Mouse (Mus musculus) megakaryocyte-erythroid progenitor cell, adult 5-6 weeks (primary cell): ENCODE measurements at regions not wholly inside any gene's neighbourhood (a gene's known extent, or its start where the extent isn't known, plus 50 kb on each side); places are given as distances from the start of the nearest gene placed in this dataset.
"Not testable (repeated sequence)": the region's sequence is repeated elsewhere in the genome, so short reads cannot be mapped to it uniquely, and the experiment has no call there.

Experiments used
- ATAC-seq: replicated peaks from 2 replicates; pipeline ENCODE4 v1.8.0; 2016; ENCODE audit warnings: mild to moderate bottlenecking, inconsistent platforms; ENCODE audit not compliant: severe bottlenecking, poor library complexity, low FRiP score, low TSS enrichment

DNA sequence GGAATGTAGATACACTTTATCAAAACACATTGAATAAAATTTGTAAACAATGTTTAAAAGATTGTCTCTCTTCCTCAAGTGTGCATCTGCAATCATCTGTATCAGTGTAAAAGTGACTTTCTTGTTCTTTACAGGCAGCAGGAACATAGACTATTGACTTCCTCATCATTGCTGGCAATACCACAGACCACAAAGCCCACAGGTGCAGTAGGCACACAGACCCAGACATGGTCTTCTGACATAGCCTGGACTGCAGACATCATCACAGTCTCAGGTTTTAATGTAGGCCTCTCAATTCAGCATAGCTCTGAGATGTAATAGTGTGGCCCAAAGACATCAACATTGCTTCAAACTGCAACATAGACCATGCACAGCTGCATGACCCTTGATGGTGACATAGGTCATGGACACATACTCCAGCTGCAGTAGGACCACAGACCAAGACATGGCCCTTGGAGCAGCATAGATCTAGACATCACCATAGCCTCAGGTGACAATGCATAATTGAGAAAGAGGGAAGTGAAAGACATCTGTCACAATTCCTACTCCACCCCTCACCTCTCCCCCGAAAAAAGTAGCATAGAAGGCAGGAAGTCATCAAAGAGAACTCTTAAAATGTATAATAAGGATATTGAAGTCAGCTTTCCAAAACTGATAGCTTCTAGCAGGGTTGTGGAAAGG lies 74.1 kb upstream of the Speer2 start:
- 0 out of 2 replicates have a peak, but pooled peaks have one; percentile 22 for ATAC-seq

- no peak for ATAC-seq
These were observed 80.1 kb upstream of the Speer2 start for GRCm38 (mm10) chr16:69943635-69944034.

DNA sequence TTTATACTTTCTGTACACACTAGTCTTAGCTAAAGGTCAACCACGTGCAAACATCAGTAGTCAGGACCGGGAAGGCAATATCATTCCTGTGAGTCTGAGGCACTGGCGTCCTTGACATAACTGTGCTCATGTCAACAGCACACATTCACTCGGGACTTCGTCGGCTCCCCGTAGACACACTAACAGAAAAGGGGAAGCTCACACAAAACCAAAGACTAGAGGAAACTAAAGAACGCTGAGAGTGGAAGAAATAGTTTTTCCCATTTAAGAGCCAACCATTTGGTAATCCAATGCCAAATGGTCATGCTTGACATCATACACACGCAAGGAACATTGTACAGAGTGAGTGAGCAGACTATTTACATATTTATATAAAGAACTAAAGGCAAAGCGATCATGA lies 85.2 kb upstream of the Speer2 start:
- no peak for ATAC-seq

- ATAC-seq = no peak
These were observed 85.8 kb upstream of the Speer2 start for GRCm38 (mm10) chr16:69949339-69949738.

DNA sequence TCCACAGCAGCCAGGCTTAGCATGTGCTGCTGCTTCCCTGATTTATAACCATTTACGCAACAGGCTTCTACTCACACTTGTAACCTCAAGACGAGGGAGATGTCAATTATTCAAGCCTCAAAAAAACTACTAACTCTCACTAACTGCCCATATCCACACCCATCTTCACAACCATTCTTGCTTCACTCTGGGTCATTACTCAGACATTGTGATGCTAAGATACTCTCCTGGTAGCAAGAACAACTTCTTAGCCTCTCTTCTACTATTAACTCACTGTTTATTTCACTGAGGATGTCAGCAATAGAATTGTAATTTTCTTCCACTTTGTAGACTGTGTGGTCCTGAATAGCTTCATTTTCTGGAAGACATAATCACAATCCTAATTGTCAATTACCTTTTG lies 88.0 kb upstream of the Speer2 start:
- no peak for ATAC-seq

GRCm38 (mm10) chr16:69966561-69966960 lies 103.0 kb upstream of the Speer2 start:
- not testable (repeated sequence) for ATAC-seq

DNA sequence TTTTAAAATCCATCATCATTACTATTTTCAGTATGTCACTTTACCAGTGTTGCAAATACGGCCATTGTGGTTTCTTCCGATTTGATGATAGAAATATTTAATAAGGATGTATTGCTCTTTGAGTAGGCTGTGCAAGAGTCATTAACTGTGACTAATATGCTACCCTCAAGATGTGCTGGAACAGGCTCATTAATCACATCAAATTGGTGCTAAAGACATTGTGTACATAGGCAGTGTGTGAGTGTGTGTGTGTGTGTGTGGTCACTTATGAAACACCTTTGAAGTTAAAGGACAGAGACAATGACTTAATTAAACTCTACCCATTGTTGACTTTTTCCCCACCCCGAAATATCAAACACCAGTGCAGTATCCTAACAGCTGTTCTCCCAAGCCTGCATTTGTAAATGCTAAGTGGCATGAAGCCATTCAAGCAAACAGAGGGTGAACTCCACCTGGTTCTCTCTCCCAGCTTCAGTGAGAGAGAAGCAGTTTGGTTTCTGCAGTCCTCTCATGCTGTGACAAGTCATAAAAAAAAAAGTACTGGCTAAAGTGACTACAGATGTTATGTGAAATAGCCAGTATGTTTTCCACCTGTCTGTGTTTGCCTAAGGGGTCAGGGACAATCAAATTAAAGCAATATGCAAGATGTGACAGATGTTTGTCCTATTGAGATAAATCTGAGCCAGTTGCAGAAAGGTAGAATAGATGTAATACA lies 116.4 kb upstream of the Speer2 start:
- no peak for ATAC-seq

DNA sequence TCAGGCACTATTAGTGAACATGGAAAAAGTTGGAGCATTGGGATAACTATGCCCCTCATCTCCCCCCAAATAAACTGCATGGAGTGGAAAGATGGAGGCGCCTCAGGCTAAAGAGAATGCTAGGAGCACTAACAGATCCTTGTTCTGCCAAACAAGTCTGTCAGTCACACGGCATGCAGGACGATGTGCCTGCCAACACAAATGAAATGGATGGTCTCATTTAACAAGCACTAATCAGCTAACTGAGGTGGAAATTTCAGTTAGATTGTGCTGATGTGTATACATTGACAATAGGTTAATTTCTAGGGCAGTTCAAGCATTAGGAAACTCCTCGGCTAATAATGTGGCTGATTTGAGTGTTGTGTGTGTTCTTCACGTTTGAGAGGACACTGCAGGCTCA lies 120.8 kb upstream of the Speer2 start:
- no peak for ATAC-seq

DNA sequence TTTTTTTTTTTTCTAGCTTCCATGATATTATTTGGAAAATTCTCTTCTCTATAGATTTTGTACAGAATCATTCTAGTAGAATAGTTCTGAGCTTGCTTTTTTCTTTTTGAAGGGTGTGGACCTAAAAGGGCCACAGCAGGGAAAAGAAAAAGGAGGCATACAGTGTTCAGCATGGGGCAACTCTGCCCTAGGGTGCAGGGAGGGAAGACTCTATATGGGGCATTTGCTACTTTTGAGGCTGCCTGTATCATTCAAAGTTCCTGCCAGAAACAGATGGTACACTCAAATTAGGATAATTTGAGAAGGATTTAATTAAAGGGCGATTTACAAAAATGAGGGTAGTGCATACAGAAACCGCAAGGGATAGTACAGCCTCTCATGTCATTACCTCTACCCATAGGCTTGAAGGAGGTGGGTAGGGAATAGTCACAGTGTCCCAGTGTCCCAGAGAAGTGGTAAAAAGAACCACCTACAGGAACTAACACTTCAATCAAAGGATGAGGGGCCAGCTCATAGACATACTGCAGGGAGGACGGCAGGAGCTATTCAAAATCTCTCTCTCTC lies 128.4 kb upstream of the Speer2 start:
- no peak for ATAC-seq

DNA sequence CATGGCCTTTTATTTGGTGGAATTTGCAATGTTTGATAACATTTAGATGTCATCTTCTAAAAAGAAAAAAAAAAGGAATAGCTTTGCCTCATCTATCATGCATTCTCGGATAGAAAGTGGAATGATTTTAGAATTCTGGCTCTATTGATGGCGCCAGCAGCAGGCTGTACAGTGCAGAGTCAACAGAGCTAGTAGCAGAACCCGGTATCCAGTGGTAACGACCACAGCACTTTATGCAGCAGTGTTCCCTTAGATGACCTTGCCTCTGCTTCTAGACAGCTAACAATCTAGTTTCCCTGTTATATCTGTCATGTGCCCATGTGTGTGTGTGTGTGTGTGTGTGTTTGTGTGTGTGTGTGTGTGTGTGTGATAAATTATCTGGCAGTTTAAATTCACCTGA lies 129.2 kb upstream of the Speer2 start:
- ATAC-seq = no peak

GRCm38 (mm10) chr16:70006863-70007262 lies 143.3 kb upstream of the Speer2 start:
- no peak for ATAC-seq

DNA sequence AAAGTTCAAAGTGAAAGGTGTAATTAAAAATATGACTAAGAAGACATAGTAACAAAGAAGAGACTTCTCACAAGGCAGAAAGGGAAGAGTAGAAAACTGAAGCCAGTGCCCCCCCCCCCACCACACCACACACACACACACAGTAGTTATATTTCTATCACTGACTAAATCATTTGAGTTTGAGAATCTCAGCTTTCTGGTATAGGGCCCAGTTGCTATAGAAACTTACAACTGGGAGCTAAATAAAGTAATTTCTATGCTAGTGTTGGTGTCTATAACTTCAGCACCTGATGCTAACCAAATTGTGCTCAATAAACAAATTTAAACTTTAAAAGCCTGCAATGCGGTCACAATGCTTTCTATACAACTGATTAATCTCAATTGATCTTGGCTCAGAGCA lies 153.4 kb upstream of the Speer2 start:
- no peak for ATAC-seq

GRCm38 (mm10) chr16:70019564-70019963 lies 156.0 kb upstream of the Speer2 start:
- ATAC-seq = no peak

GRCm38 (mm10) chr16:70021436-70021835 lies 157.9 kb upstream of the Speer2 start:
- no peak for ATAC-seq

- ATAC-seq = no peak
These were observed 165.1 kb upstream of the Speer2 start for GRCm38 (mm10) chr16:70028649-70029048.

DNA sequence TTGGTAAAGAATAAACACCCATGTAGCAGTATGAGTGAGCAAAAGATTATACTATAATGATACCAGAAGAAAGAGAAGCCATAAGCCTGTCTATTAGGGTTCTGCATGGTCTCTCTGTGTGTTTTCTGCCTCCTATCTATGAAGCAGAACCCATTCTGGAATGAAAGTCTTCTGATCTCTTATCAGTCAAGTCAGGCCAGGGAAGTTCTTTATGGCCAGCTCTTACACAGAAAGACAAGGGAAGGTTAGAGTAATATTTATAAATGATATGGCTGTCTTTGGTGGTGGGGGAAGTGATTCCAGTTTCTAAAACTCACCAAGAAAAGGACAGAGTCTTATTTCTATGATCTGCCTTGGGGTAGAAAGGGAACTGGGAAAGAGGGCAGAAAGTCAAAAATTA lies 182.0 kb upstream of the Speer2 start:
- no peak for ATAC-seq

DNA sequence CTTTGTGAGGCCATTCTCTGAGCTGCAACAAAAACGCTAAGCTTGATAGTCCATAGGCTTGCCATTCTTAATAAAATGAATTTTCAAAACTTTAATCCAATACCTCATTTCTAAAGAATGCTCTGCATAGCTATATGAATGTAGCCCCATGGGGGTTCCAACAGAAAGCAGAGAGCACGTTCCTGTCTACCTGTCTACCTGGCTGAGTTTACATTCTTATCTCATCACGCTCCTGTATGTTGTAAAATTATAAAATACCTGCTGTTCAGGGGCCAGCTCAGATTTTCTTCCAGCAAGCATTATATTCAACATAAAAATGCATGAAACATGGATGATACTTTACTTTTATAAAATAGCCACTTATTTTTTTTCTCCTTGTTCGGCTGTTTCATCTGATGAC lies 182.5 kb upstream of the Speer2 start:
- ATAC-seq = no peak

GRCm38 (mm10) chr16:70049850-70050249 lies 186.3 kb upstream of the Speer2 start:
- ATAC-seq = no peak

DNA sequence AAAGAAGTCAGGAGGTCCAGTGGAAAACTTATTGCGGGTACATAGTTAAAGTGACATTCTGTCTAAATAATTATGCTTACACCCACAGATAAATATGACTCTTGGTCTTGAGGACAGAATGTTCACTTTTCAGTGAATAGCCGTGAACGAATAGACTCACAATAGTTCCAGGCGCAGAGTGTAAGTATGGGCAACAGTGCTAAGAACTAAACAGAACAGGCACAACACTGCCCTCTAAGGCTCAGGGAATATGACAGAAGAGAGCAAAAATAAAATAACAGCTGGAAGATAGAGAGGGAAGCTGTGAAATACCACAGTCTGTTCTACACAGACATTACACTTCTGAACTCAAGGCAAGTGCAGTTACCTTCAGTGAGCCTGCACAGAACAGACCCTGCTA lies 207.9 kb upstream of the Speer2 start:
- no peak for ATAC-seq

DNA sequence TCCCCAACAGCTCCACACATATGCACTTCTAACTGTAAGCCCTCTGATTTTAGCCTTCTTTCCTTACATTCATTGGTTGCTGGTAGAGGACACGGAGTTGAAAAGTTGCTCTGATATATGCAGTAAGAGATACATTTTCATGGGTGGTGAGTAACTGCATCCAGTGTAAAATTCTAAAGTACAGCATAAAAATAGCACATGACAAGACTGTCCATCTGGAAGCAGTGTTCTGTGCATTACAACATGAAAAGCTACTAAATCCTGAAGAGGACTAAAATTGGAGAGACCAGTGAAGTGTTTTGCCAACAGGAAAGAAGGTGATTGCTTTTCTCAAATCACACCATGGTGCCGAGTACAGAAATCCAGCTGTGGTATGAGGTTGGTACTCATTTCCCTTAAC lies 210.2 kb upstream of the Speer2 start:
- no peak for ATAC-seq

GRCm38 (mm10) chr16:70079497-70079896 lies 216.0 kb upstream of the Speer2 start:
- no peak for ATAC-seq
